ENCODE assay signal across 8 mouse cellular contexts in genomic region chr13:98814275-98815040, GRCm38 (mm10). TPM values are rescaled to one million over a fixed set of nuclear protein-coding genes. Genes with fewer than 3 reads are reported as not detected.
A peak's percentile ranks its signal among the peaks of the same experiment; 100 is the strongest.
DNase-seq lines count a peak whose midpoint lies in the region; ATAC-seq lines count a peak whose summit lies in the region.

No protein-coding gene starts in this region.

- H3K27me3 ChIP-seq in embryonic facial prominence, embryonic 10.5 days (replicated peaks; ENCODE audit: low read depth, poor library complexity, severe bottlenecking), result no peaks in the 10 kb centered on the region
- H3K27me3 ChIP-seq in heart, embryonic 12.5 days (replicated peaks), result no peaks in the 10 kb centered on the region
- no peaks in the 10 kb centered on the region for H3K27me3 ChIP-seq in kidney, embryonic 15.5 days
- no peaks in the 10 kb centered on the region for H3K27me3 ChIP-seq in liver, embryonic 16.5 days (ENCODE audit: control insufficient read depth, insufficient read depth, low read depth, low read length)
- H3K27me3 ChIP-seq in neural tube, embryonic 14.5 days (ENCODE audit: control insufficient read depth, insufficient read depth, low read length), result no peaks in the 10 kb centered on the region

- H3K4me1 ChIP-seq in embryonic facial prominence, embryonic 10.5 days, result peaks cover 28% of the 10 kb centered on the region
- peaks cover 21% of the 10 kb centered on the region for H3K4me1 ChIP-seq in heart, embryonic 12.5 days (replicated peaks)
- peaks cover 43% of the 10 kb centered on the region for H3K4me1 ChIP-seq in kidney, embryonic 15.5 days
- peaks cover 23% of the 10 kb centered on the region for H3K4me1 ChIP-seq in liver, embryonic 16.5 days (ENCODE audit: control insufficient read depth, low read depth, low read length)
- H3K4me1 ChIP-seq in neural tube, embryonic 14.5 days (ENCODE audit: control insufficient read depth, insufficient read depth, low read length), result no peaks in the 10 kb centered on the region

- peak; percentile 58 to 67 for DNase-seq in B cell, adult 2 months
- peak; percentile 73 for DNase-seq in ZHBTc4 (ENCODE audit: low read depth, low spot score)
- peak; percentile 74 for DNase-seq in embryonic facial prominence, embryonic 10.5 days (ENCODE audit: low spot score)
- DNase-seq in thymus, postnatal 14 days, result peak; percentile 55

- H3K9ac ChIP-seq in heart, embryonic 12.5 days, result peak overlapping the region; percentile 97
- peak overlapping the region; percentile 99 for H3K9ac ChIP-seq in kidney, embryonic 15.5 days
- H3K9ac ChIP-seq in liver, embryonic 16.5 days (ENCODE audit: low read depth, low read length), result peak overlapping the region; percentile 99
- peak overlapping the region; percentile 87 for H3K9ac ChIP-seq in neural tube, embryonic 14.5 days (replicated peaks; ENCODE audit: low read depth, low read length)

- peak overlapping the region; percentile 72 for H3K4me2 ChIP-seq in heart, embryonic 12.5 days
- H3K4me2 ChIP-seq in kidney, embryonic 15.5 days, result peak overlapping the region; percentile 61
- peak overlapping the region; percentile 70 for H3K4me2 ChIP-seq in liver, embryonic 16.5 days (ENCODE audit: low read depth, low read length)
- H3K4me2 ChIP-seq in neural tube, embryonic 14.5 days (ENCODE audit: low read depth, low read length), result peak overlapping the region; percentile 57

- H3K4me3 ChIP-seq in embryonic facial prominence, embryonic 10.5 days, result peak overlapping the region; percentile 93
- H3K4me3 ChIP-seq in heart, embryonic 12.5 days, result peak overlapping the region; percentile 97
- H3K4me3 ChIP-seq in kidney, embryonic 15.5 days (replicated peaks), result peak overlapping the region; percentile 97
- H3K4me3 ChIP-seq in liver, embryonic 16.5 days (ENCODE audit: low read depth, low read length), result peak overlapping the region; percentile 95
- H3K4me3 ChIP-seq in neural tube, embryonic 14.5 days (ENCODE audit: low read depth, low read length), result peak overlapping the region; percentile 89

- no peaks in the 10 kb centered on the region for H3K9me3 ChIP-seq in embryonic facial prominence, embryonic 10.5 days
- H3K9me3 ChIP-seq in heart, embryonic 12.5 days (replicated peaks), result no peaks in the 10 kb centered on the region
- no peaks in the 10 kb centered on the region for H3K9me3 ChIP-seq in kidney, embryonic 15.5 days (replicated peaks)
- H3K9me3 ChIP-seq in liver, embryonic 16.5 days (replicated peaks; ENCODE audit: control insufficient read depth, low read length), result no peaks in the 10 kb centered on the region
- no peaks in the 10 kb centered on the region for H3K9me3 ChIP-seq in neural tube, embryonic 14.5 days (ENCODE audit: control insufficient read depth, low read length)

- under 1% methylated on average over 81 of the region's 81 CpGs for whole genome bisulfite sequencing in embryonic facial prominence, embryonic 10.5 days
- WGBS in heart, embryonic 12.5 days, result under 1% methylated on average over 73 of the region's 81 CpGs
- WGBS in kidney, embryonic 15.5 days, result under 1% methylated on average over 77 of the region's 81 CpGs
- WGBS in liver, embryonic 16.5 days (ENCODE audit: insufficient replicate concordance), result under 1% methylated on average over 56 of the region's 81 CpGs
- under 1% methylated on average over 65 of the region's 81 CpGs for WGBS in neural tube, embryonic 14.5 days

- no peaks in the 10 kb centered on the region for H3K36me3 ChIP-seq in embryonic facial prominence, embryonic 10.5 days (replicated peaks)
- no peaks in the 10 kb centered on the region for H3K36me3 ChIP-seq in heart, embryonic 12.5 days
- no peaks in the 10 kb centered on the region for H3K36me3 ChIP-seq in kidney, embryonic 15.5 days
- no peaks in the 10 kb centered on the region for H3K36me3 ChIP-seq in liver, embryonic 16.5 days (ENCODE audit: control insufficient read depth, insufficient read depth)
- H3K36me3 ChIP-seq in neural tube, embryonic 14.5 days (ENCODE audit: control insufficient read depth, insufficient read depth, low read length), result no peaks in the 10 kb centered on the region

- H3K27ac ChIP-seq in embryonic facial prominence, embryonic 10.5 days (replicated peaks), result peak overlapping the region; percentile 99
- H3K27ac ChIP-seq in heart, embryonic 12.5 days (ENCODE audit: poor library complexity, severe bottlenecking), result peak overlapping the region; percentile 99
- H3K27ac ChIP-seq in kidney, embryonic 15.5 days, result peak overlapping the region; percentile 99
- peak overlapping the region; percentile 99 for H3K27ac ChIP-seq in liver, embryonic 16.5 days (ENCODE audit: low read length)
- peak overlapping the region; percentile 90 for H3K27ac ChIP-seq in neural tube, embryonic 14.5 days (ENCODE audit: low read depth, low read length)

- peak; percentile 52 for ATAC-seq in heart, embryonic 12.5 days (ENCODE audit: insufficient number of reproducible peaks, low FRiP score)
- ATAC-seq in kidney, embryonic 15.5 days (replicated peaks; ENCODE audit: low FRiP score), result peak; percentile 44
- ATAC-seq in liver, embryonic 16.5 days (ENCODE audit: low read depth), result peak; percentile 25
- peak; percentile 68 for ATAC-seq in neural tube, embryonic 14.5 days (ENCODE audit: low read depth)

RNA-seq across cellular contexts. Expression of gene Fcho2, which starts 0.8 kb away (rescaled TPM):
- polyA plus RNA-seq in embryonic facial prominence, embryonic 10.5 days (2016; fragmentation: Nextera tagmentation; extraction: Ambion mirVana), result 33.8 and 35.7 TPM in 2 replicates
- 35.2 and 41.9 TPM in 2 replicates for polyA plus RNA-seq in heart, embryonic 12.5 days (2016; fragmentation: Nextera tagmentation; extraction: Ambion mirVana)
- 41.6 and 42.8 TPM in 2 replicates for polyA plus RNA-seq in kidney, embryonic 15.5 days (2015; fragmentation: Nextera tagmentation; extraction: Ambion mirVana)
- 31.1 and 33.8 TPM in 2 replicates for polyA plus RNA-seq in liver, embryonic 16.5 days (2015; fragmentation: Nextera tagmentation; extraction: Ambion mirVana)
- 28.3 and 30.4 TPM in 2 replicates for polyA plus RNA-seq in neural tube, embryonic 14.5 days (2014; fragmentation: Nextera tagmentation; extraction: Ambion mirVana)

Comparison
In these comparisons a context has a peak if more than half of its experiments do, and no peak if none do; other contexts are left out.
1. Peak in every context shown above with its lines: DNase-seq, ATAC-seq, H3K4me3 ChIP-seq and H3K27ac ChIP-seq.